23 mouse cellular contexts compared by ENCODE assay signal in the genomic region with DNA sequence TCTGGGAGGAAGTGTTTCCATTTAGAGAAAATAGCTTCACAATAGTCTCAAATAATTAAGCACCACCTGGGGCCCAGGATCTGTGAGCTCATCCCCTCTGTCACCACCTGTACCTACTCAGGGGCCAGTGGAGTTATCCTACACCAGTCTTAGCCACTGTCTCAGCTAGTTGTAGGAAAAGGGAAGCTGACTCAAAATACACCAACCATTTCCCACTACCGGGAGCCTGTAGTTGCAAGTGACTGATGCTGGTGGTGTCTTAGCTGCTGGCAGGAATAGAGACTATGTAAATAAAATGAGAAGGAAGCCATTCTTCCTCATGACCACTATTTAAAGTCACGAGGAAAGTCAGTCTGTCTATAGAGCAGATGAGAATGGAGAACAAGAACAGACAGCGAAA.
"Had no signal": no experiment of that assay in that cellular context is flagged by ENCODE, and none has a peak within 500 bp of the region (broad histone marks: within the 10 kb centered on the region; RNA-seq: fewer than 3 reads in every experiment).

No protein-coding gene starts in this region.

- H3K36me3 ChIP-seq: heart, embryonic 10.5 days; heart, embryonic 13.5 days; heart, embryonic 15.5 days; hindbrain, embryonic 13.5 days; hindbrain, embryonic 15.5 days; kidney, embryonic 15.5 days; limb, embryonic 13.5 days; limb, embryonic 15.5 days had no signal

- H3K4me1 ChIP-seq: heart, embryonic 10.5 days; heart, embryonic 13.5 days; heart, embryonic 15.5 days; hindbrain, embryonic 13.5 days; hindbrain, embryonic 15.5 days; kidney, embryonic 15.5 days; limb, embryonic 13.5 days; limb, embryonic 15.5 days had no signal

- H3K27ac ChIP-seq: heart, embryonic 10.5 days; heart, embryonic 13.5 days; heart, embryonic 15.5 days; hindbrain, embryonic 13.5 days; hindbrain, embryonic 15.5 days; hindbrain, postnatal 0 days; kidney, embryonic 15.5 days; kidney, postnatal 0 days; limb, embryonic 13.5 days; limb, embryonic 15.5 days; liver, embryonic 14.5 days had no signal

- H3K27me3 ChIP-seq: heart, embryonic 13.5 days; heart, embryonic 15.5 days; hindbrain, embryonic 13.5 days; hindbrain, embryonic 15.5 days; limb, embryonic 13.5 days; limb, embryonic 15.5 days had no signal

- H3K4me3 ChIP-seq: heart, embryonic 10.5 days; heart, embryonic 13.5 days; heart, embryonic 15.5 days; hindbrain, embryonic 13.5 days; hindbrain, embryonic 15.5 days; kidney, embryonic 15.5 days; limb, embryonic 13.5 days; limb, embryonic 15.5 days had no signal

- H3K9ac ChIP-seq: heart, embryonic 13.5 days; heart, embryonic 15.5 days; hindbrain, embryonic 13.5 days; hindbrain, embryonic 15.5 days; kidney, embryonic 15.5 days; limb, embryonic 13.5 days; limb, embryonic 15.5 days; liver, embryonic 14.5 days had no signal

- DNase-seq: gastrocnemius, postnatal 14 days; heart, adult 18-20 months; heart, postnatal 14 days; heart, postnatal 36 days; kidney, adult 11 months; kidney, adult 2 months; kidney, adult 9 months; kidney, postnatal 14 days; kidney, postnatal 36 days; layer of hippocampus, postnatal 36 days; left cerebral cortex, postnatal 4 days had no signal

- H3K4me2 ChIP-seq: heart, embryonic 13.5 days; heart, embryonic 15.5 days; hindbrain, embryonic 13.5 days; hindbrain, embryonic 15.5 days; kidney, embryonic 15.5 days; limb, embryonic 13.5 days; limb, embryonic 15.5 days; liver, embryonic 11.5 days had no signal

- H3K9me3 ChIP-seq: heart, embryonic 10.5 days; heart, embryonic 13.5 days; heart, embryonic 15.5 days; hindbrain, embryonic 13.5 days; hindbrain, embryonic 15.5 days; kidney, embryonic 15.5 days; limb, embryonic 13.5 days; limb, embryonic 15.5 days had no signal
